Mouse (Mus musculus) liver, postnatal 0 days (tissue): ENCODE results near the gene Amot.

Experiments
- CTCF ChIP-seq: sonication (generic); IDR thresholded peaks from 2 replicates; pipeline ENCODE4 v1.5.1; 2016; ENCODE audit warnings: antibody characterized with exemption, low read depth
- EP300 ChIP-seq: IDR thresholded peaks from 2 replicates; pipeline ENCODE4 v1.6.1; 2016; ENCODE audit warnings: antibody characterized with exemption, low read depth, mild to moderate bottlenecking

GRCm38 (mm10) chrX:145499101-145499500, 5.9 kb downstream of the Amot start:
- TF ChIP-seq CTCF: no peak
- no peak for TF ChIP-seq EP300
